Mouse (Mus musculus): ENCODE measurements at regions not wholly inside any gene's neighbourhood (a gene's known extent, or its start where the extent isn't known, plus 50 kb on each side); places are given as distances from the start of the nearest gene placed in this dataset.

GRCm38 (mm10) chr14:76917139-76917929, 119.2 kb upstream of the Ccdc122 start:
- DNase-seq (ENCODE audit: low spot score in 2 of 2) = no peak

- DNase-seq (ENCODE audit: low spot score in 2 of 2) = no peak
Measured at GRCm38 (mm10) chr14:76913850-76914249, 122.7 kb upstream of the Ccdc122 start.

- no peak for DNase-seq (ENCODE audit: low spot score in 2 of 2)
Measured at GRCm38 (mm10) chr14:76912301-76913001, 124.1 kb upstream of the Ccdc122 start.

GRCm38 (mm10) chr14:76911271-76911670, 125.3 kb upstream of the Ccdc122 start:
- DNase-seq (ENCODE audit: low spot score in 2 of 2) = no peak

- no peak for DNase-seq (ENCODE audit: low spot score in 2 of 2)
Measured at GRCm38 (mm10) chr14:76910186-76910585, 126.4 kb upstream of the Ccdc122 start.

GRCm38 (mm10) chr14:76907941-76908340, 128.6 kb upstream of the Ccdc122 start:
- peak in 1 of 2 experiments; percentile 15 for DNase-seq (ENCODE audit: low spot score in 2 of 2)

GRCm38 (mm10) chr14:76902962-76903757, 133.4 kb upstream of the Ccdc122 start:
- no peak for DNase-seq (ENCODE audit: low spot score in 2 of 2)

- no peak for DNase-seq (ENCODE audit: low spot score in 2 of 2)
Measured at GRCm38 (mm10) chr14:76901490-76901889, 135.1 kb upstream of the Ccdc122 start.

- DNase-seq (ENCODE audit: low spot score in 2 of 2) = no peak
Measured at GRCm38 (mm10) chr14:76899331-76899730, 137.2 kb upstream of the Ccdc122 start.

- DNase-seq (ENCODE audit: low spot score in 2 of 2) = no peak
Measured at GRCm38 (mm10) chr14:76887708-76888107, 148.9 kb upstream of the Ccdc122 start.

- no peak for DNase-seq (ENCODE audit: low spot score in 2 of 2)
Measured at GRCm38 (mm10) chr14:76887201-76887600, 149.4 kb upstream of the Ccdc122 start.

- DNase-seq (ENCODE audit: low spot score in 2 of 2) = no peak
Measured at GRCm38 (mm10) chr14:76883231-76883651, 153.3 kb upstream of the Ccdc122 start.

- no peak for DNase-seq (ENCODE audit: low spot score in 2 of 2)
Measured at GRCm38 (mm10) chr14:76882711-76883171, 153.8 kb upstream of the Ccdc122 start.

- no peak for DNase-seq (ENCODE audit: low spot score in 2 of 2)
Measured at GRCm38 (mm10) chr14:76880851-76881250, 155.7 kb upstream of the Ccdc122 start.

GRCm38 (mm10) chr14:76877306-76877705, 159.3 kb upstream of the Ccdc122 start:
- no peak for DNase-seq (ENCODE audit: low spot score in 2 of 2)

GRCm38 (mm10) chr14:76876015-76876414, 160.6 kb upstream of the Ccdc122 start:
- peak in 1 of 2 experiments; percentile 36 for DNase-seq (ENCODE audit: low spot score in 2 of 2)

GRCm38 (mm10) chr14:76875266-76875900, 161.2 kb upstream of the Ccdc122 start:
- no peak for DNase-seq (ENCODE audit: low spot score in 2 of 2)

GRCm38 (mm10) chr14:76874542-76875265, 161.9 kb upstream of the Ccdc122 start:
- DNase-seq (ENCODE audit: low spot score in 2 of 2) = no peak

GRCm38 (mm10) chr14:76873684-76874083, 162.9 kb upstream of the Ccdc122 start:
- no peak for DNase-seq (ENCODE audit: low spot score in 2 of 2)

- DNase-seq (ENCODE audit: low spot score in 2 of 2) = no peak
Measured at GRCm38 (mm10) chr14:76872976-76873375, 163.6 kb upstream of the Ccdc122 start.
